Mouse (Mus musculus) cerebellum, postnatal 14 days (tissue): Measurements from ENCODE around the gene Dnmt3a.
A peak's percentile ranks its signal among the peaks of the same experiment; 100 is the strongest.

Experiments used
- DNase-seq, 2 experiments: peaks; one replicate each; pipeline ENCODE4 v3.0.0; 2021; ENCODE audit warnings: mixed read lengths in 2 of 2

Dnmt3a gene

GRCm38 (mm10) chr12:3855762-3856501 lies 50.1 kb downstream of the Dnmt3a start:
- DNase-seq = peak; percentile 76 to 77

GRCm38 (mm10) chr12:3856748-3857147 lies 50.9 kb downstream of the Dnmt3a start:
- no peak for DNase-seq

GRCm38 (mm10) chr12:3857231-3857630 lies 51.4 kb downstream of the Dnmt3a start:
- DNase-seq = peak in 1 of 2 experiments; percentile 46

GRCm38 (mm10) chr12:3857773-3858172 lies 52.0 kb downstream of the Dnmt3a start:
- DNase-seq = peak; percentile 56 to 58

GRCm38 (mm10) chr12:3858754-3859153 lies 52.9 kb downstream of the Dnmt3a start:
- no peak for DNase-seq

- no peak for DNase-seq
Measured at GRCm38 (mm10) chr12:3859545-3859944, 53.7 kb downstream of the Dnmt3a start.

- no peak for DNase-seq
Measured at GRCm38 (mm10) chr12:3860005-3860404, 54.2 kb downstream of the Dnmt3a start.

GRCm38 (mm10) chr12:3861665-3862228 lies 55.9 kb downstream of the Dnmt3a start:
- DNase-seq = no peak

GRCm38 (mm10) chr12:3862253-3862652 lies 56.4 kb downstream of the Dnmt3a start:
- no peak for DNase-seq

- DNase-seq = no peak
Measured at GRCm38 (mm10) chr12:3864208-3864607, 58.4 kb downstream of the Dnmt3a start.

GRCm38 (mm10) chr12:3865594-3865993 lies 59.8 kb downstream of the Dnmt3a start:
- DNase-seq = no peak

GRCm38 (mm10) chr12:3866654-3867370 lies 61.0 kb downstream of the Dnmt3a start:
- DNase-seq = peak; percentile 32 to 57

- no peak for DNase-seq
Measured at GRCm38 (mm10) chr12:3868115-3868514, 62.3 kb downstream of the Dnmt3a start.

- DNase-seq = peak; percentile 81 to 88
Measured at GRCm38 (mm10) chr12:3868676-3869458, 63.1 kb downstream of the Dnmt3a start.

GRCm38 (mm10) chr12:3870024-3870423 lies 64.2 kb downstream of the Dnmt3a start:
- peak; percentile 65 to 66 for DNase-seq

- DNase-seq = no peak
Measured at GRCm38 (mm10) chr12:3870859-3871462, 65.2 kb downstream of the Dnmt3a start.

- DNase-seq = peak; percentile 88 to 93
Measured at GRCm38 (mm10) chr12:3871637-3872036, 65.8 kb downstream of the Dnmt3a start.

- DNase-seq = no peak
Measured at GRCm38 (mm10) chr12:3872410-3873230, 66.8 kb downstream of the Dnmt3a start.

- DNase-seq = no peak
Measured at GRCm38 (mm10) chr12:3875474-3875873, 69.7 kb downstream of the Dnmt3a start.

GRCm38 (mm10) chr12:3877376-3877775 lies 71.6 kb downstream of the Dnmt3a start:
- DNase-seq = no peak

GRCm38 (mm10) chr12:3881474-3881873 lies 75.7 kb downstream of the Dnmt3a start:
- no peak for DNase-seq
